Mouse (Mus musculus): Measurements from ENCODE around the gene Th.

- TF ChIP-seq GATA1 (IDR thresholded peaks at IDR 0.05; ENCODE audit: borderline replicate concordance, low read length) (no peak), FLI1 (IDR thresholded peaks at IDR 0.05; ENCODE audit: low read length) (no peak)
Measured at GRCm38 (mm10) chr7:142909622-142910021, 21.3 kb downstream of the Th start.
